Mouse (Mus musculus) left cerebral cortex, postnatal 14 days (tissue): ENCODE measurements around the gene Cnih4. TPM values are rescaled to one million over a fixed set of nuclear protein-coding genes. Genes with fewer than 3 reads are reported as not detected.

ENCODE experiments used
- DNase-seq, 2 experiments: peaks; one replicate each; pipeline ENCODE4 v3.0.0; 2021 to 2022; ENCODE audit warnings: low spot score in 2 of 2, mixed read lengths in 1 of 2
- intact Hi-C: fragments of 180-260 bp; cut with DNase I; formaldehyde crosslinking; loops from one replicate; pipeline ENCODE4 v1.15.1; 2025
- total RNA-seq, 2 experiments: library from RNA; stranded (reverse); gene quantifications; 2 replicates each; pipeline ENCODE4 v1.2.3; 2021

The Cnih4 gene
- total RNA-seq, 2 experiments from 2014 or later = 20.8 to 22.0 TPM

GRCm38 (mm10) chr1:181210147-181210546 lies 65.7 kb downstream of the Cnih4 start:
- intact Hi-C loops = no loop called here
- DNase-seq = no peak

- DNase-seq = no peak
- intact Hi-C loops = no loop called here
Measured at GRCm38 (mm10) chr1:181210601-181211402, 66.3 kb downstream of the Cnih4 start.

GRCm38 (mm10) chr1:181211403-181211919 lies 67.0 kb downstream of the Cnih4 start:
- no peak for DNase-seq
- intact Hi-C loops = no loop called here

DNA sequence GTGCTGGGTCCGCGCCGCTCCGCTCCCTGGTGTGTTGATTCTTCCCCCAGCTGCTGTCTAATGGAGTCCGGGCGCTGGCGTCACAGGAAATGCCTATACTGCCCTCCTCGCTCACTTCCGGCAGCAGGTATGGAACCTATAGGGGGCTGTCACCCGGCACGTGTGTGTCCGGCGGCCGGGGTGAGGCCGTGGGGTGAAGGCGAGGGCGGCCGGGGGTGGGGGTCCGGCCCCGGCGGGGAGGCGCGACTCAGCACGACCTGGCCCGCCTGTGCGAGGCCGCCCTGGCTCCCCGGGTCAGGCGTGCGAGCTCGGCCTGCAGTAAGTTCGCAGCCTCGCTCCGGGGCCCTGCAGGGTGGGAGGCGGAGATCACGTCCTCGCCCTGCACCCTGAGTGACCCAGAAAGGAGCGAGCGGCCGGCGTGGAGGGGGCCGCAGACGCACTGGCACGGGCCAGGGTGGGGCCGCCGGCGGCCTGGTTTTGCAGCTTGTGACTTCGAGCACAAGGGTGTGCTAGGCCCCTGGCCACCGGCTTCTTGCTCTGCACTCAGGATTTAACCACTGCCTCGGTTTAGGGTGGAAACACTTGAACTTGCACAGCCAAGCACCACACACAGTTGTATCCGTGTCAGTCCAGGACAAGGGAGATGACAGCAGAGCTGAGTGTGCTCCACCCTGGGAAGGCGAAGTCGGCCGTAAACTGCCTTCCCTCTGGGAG lies 67.6 kb downstream of the Cnih4 start, which contains the start of gene Wdr26:
TSS of gene Wdr26 (minus strand) at position 82 of the 714 bp plus-strand sequence.
- peak; percentile 84 to 85 for DNase-seq
- intact Hi-C loops = no loop called here

GRCm38 (mm10) chr1:181214296-181215035 lies 70.0 kb downstream of the Cnih4 start:
- DNase-seq = no peak
- intact Hi-C loops = no loop called here

- intact Hi-C loops = no loop called here
- no peak for DNase-seq
Measured at GRCm38 (mm10) chr1:181216315-181216714, 71.8 kb downstream of the Cnih4 start.

Other genes with a start within 250 kb of the Cnih4 start
- 10 to 100 TPM; 29.3 to 30.6 TPM for gene Pycr2, start 240.4 kb upstream of the Cnih4 start, total RNA-seq
- gene Lefty1, start 209.7 kb upstream of the Cnih4 start, total RNA-seq = 1 to 10 TPM in 1 of 2 experiments, under 1 TPM in 1; 0.37 to 1.9 TPM
- gene Tmem63a, start 202.3 kb upstream of the Cnih4 start, total RNA-seq = 1 to 10 TPM; 8.8 to 9.3 TPM
- 10 to 100 TPM; 17.0 to 19.1 TPM for gene Ephx1, start 123.8 kb upstream of the Cnih4 start, total RNA-seq
- not detected for gene 9130409I23Rik, start 93.5 kb upstream of the Cnih4 start, total RNA-seq
- gene Nvl, start 489 bp upstream of the Cnih4 start, total RNA-seq = 10 to 100 TPM; 28.9 to 32.4 TPM
- gene Wdr26, start 67.3 kb downstream of the Cnih4 start, total RNA-seq = 100 to 1,000 TPM; 119 to 126 TPM
- gene Cnih3, start 207.9 kb downstream of the Cnih4 start, total RNA-seq = 10 to 100 TPM; 72.5 to 76.0 TPM